Mouse (Mus musculus): ENCODE results near the gene Myh7b. TPM values are rescaled to one million over a fixed set of nuclear protein-coding genes. Genes with fewer than 3 reads are reported as not detected.

Gene Myh7b
- total RNA-seq (2021): 1 to 10 TPM in 1 of 2 experiments, under 1 TPM in 1; 0.88 to 5.0 TPM
- long read RNA-seq, experiment 1, partial matches to known transcripts: 3 of 4 reads
- long read RNA-seq, experiment 1, other reads (novel, unspliced or antisense): 0 of 4 reads
- long read RNA-seq, experiment 2, full-length matches to known transcripts: 2 of 5 reads
- long read RNA-seq, experiment 2, partial matches to known transcripts: 2 of 5 reads
- long read RNA-seq, experiment 2, other reads (novel, unspliced or antisense): 1 of 5 reads

DNA sequence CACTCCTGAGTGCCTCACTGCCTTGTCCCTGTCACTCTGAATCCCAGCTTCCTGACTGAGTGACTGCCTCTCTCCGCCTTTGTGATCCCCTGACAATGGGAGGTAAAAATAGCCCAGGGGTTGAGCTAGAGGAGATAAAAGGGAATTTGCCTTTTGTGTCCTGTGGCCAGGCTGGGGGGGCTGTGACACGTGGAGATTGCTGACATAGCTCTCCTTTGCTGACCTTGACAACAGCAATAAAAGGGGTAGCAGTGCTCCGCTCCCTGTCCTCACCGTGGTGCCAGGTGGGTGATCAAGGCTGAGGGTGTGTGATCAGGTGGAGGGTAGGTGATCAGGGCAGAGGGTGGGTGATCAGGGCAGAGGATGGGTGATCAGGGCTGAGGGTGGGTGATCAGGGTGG is at the start of gene Myh7b:
TSS of gene Myh7b (plus strand) at position 235 of the 400 bp plus-strand sequence.
- no peak for DNase-seq

DNA sequence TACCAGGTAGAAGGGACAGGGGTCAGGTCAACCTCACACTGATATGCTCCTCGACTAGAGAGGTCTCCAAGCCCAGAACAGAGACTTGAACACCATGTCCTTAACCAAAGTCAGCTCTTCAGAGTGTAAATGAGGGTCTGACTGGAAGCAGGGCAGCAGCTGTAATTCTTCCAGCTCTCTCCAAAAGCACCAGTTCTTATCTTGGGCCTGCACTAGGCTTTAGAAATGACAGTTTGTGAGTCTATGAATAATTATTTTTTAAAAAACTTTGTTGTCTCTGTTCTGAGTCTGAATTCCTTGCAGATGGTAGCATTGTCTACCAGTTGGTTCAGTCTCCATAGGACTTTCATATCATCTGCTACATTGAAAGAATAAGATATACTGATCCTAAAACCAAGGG is 48.8 kb upstream of the Myh7b start:
- DNase-seq: no peak

DNA sequence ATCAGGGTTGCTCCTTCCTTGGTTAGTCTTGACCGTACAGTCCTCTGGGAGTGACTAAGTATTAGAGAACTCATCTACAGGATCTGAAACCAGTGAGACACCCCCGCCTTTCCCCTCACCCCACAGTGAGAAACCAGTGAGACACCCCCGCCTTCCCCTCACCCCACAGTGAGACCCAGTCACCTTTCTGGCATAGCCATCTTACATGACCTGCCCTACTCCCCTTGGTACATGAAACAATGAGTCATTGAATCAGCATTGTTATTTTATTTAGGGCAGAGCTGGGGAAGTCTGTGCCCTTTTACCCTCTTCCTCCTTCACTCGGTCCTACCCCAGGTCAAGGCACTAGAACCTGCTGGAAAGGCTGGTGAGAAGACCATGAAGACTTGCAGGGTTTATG is 48.1 kb upstream of the Myh7b start:
- DNase-seq: no peak

DNA sequence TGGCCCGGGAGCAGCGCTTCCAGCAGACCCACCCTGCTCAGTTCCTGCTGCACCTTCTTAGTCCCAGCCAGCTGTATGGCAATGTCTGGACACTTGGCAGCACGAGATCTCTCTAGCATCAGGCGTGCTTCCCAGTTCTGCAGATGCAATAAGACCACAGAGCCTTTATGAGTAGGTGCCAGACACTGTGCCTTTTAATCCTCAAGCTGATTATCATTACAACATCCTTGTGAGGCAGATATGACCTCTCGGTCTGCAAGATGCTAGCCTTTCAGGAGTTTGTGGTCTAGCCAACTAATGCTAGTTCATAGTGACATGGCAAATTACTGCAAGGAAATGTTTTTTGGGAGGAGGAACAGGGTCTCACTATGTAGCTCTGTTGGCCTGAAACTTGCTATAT is 43.3 kb upstream of the Myh7b start:
- no peak for DNase-seq

DNA sequence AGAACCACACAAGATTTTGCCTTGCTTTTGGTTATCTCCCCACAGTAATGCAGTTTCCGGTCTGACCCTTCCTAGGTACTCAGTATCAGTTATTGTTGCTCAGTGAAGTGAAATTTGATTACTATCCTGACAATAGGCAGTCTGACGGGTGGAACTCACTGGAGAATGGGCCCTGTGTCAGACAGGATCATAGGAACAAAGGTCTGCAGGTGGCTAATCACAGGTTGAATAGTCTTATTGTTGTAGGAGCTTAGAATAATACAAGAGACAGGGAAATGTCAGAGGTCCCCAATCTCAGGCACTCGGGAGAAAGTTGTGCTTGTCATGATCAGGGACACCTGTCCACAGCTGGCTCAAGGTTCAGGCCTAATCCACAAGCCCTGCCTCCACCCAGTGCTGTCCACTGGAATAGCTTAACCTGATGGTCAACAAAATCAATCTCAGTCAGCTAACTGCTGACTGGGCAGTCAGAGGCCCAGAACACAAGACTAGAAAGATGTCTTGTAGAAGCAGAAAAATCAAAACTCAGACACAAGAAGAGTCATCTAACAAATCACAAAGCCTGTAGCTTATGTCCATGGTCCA is 41.7 kb upstream of the Myh7b start:
- no peak for DNase-seq

DNA sequence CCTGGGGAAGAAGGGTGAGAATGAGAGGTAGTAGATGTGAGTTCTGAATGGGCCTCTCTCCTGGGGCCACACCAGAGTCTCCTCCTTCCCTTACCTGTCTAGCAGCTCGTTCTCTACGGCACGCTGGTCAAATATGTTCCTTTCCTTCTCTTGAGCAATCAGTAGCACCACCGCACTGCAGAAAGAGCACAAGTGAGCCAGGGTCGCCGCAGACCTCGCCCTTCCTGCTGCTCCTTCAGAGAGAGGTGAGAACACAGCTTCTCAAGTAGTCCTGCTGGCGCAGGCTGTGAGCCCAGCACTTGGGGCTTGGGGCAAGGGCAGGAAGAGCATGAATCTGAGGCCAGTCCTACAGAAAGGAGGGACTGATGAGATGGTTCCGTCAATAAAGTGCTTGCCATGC is 38.0 kb upstream of the Myh7b start:
- DNase-seq: no peak

DNA sequence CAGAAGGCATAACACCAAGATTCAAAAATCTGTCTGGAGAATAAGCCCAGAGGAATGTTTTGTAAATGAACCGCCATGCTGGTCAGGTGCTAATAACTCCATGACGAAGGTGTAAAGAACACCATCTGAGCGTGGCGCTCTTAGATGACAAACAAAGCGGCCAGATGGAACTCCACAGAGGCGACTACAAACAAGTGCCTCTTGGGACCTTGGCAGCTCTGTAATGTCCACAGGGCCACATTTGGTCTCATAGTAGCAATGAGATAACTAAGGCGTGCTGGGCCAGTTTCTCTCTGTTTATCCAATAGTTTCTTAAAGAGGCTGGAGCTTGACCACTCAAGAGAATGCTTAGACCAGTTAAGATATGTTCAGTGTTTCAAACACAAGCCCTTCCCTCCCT is 37.0 kb upstream of the Myh7b start:
- no peak for DNase-seq

DNA sequence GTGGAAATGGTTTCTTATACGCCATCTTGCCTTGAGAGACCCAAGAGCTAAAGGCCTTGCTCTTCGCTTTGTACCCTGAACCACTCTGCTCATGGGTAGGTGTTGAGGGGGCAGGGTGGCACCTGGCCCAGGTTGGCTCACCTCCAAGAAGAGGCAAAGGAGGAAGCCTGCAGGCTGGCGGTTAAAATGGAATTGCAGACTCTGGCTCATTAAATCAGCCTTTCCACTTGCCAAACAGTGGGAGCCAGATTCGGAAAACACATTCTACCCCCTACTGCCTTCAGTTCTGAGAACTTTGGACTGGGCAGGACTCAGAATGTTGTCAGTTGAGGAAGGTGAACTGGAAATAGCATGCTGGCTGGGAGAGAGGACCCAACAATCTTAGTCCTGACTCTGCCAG is 36.3 kb upstream of the Myh7b start:
- DNase-seq: peak; percentile 35

DNA sequence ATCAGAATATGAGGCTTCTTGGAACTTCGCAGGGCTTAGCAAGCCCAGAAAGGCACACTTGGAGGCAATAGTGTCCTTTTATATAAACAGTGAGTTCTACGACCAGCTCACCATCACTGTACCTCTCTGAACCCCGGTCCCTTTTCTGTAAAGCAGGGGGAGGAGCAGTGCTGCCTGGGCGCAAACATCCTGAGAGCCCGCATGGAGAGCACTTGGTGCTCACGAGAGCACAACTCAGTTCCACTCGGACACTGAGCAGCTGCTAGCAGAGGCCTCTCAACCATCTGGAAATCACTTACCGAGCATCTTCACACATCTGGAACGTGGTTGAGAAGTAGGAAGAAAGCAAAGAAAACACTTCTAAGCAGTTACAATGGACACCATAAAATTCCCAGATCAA is 34.4 kb upstream of the Myh7b start:
- no peak for DNase-seq

DNA sequence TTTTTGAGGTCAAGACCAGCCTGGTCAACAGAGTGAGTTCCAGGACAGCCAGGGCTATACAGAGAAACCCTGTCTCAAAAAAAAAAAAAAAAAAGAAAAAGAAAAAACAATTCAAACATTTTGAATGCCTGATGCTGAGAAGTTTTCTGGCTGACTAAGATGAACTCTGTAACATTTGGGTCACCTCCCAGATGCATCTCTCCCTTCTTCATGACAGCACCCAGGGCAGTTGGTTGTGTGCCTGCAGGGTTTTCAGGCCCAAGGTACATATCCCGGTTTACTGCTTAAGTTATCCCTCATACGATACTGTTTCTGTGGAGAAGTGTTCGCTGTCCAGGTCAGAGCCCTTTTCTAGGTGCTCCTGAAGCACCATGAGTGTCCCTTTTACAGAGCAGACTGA is 30.7 kb upstream of the Myh7b start:
- DNase-seq: no peak

DNA sequence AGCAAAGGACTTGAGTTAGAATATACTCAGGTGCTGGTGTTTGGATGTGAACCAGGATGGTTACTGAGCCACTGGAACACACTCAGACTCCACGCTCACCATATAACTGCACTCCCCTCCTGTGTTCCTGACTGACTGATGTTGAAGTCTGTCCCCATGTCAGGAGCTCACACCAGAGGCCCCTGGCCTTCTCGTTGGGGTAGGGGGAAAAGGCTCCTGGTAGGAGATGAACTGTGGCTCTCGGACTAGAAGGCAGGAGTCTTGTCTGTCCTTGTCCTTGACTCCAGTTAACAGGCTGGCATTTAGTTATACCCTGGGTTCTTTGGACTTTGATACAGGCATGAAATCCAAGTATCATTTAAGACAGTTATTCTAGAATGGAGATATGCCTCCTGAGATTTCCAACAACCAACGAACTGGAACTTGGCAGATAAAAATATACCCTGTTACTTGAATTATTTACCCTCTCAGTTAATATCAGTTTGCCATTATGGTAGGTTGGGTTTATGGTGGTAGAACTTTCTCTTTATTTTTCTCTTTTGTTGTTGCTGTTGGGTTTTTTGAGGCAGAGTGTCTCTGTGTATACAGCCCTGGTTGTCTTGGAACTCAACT is 28.5 kb upstream of the Myh7b start:
- DNase-seq: no peak

DNA sequence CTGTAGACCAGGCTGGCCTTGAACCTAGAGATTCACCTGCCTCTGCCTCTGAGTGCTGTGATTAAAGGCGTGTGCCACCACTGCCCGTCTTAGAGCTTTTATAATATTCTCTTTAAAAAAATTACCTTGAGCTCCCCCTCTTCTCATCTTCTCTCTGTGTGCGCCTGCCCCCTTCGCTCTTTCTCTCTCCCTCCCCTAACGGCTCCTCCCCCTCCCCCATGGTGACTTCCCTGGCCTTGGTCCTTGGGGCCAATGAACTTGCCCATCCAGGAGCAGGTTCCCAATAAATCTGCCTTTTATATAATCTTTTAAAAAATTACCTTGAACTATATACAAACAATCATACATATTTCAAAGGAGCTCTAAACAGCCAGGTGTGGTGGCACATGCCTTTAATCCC is 28.0 kb upstream of the Myh7b start:
- no peak for DNase-seq

DNA sequence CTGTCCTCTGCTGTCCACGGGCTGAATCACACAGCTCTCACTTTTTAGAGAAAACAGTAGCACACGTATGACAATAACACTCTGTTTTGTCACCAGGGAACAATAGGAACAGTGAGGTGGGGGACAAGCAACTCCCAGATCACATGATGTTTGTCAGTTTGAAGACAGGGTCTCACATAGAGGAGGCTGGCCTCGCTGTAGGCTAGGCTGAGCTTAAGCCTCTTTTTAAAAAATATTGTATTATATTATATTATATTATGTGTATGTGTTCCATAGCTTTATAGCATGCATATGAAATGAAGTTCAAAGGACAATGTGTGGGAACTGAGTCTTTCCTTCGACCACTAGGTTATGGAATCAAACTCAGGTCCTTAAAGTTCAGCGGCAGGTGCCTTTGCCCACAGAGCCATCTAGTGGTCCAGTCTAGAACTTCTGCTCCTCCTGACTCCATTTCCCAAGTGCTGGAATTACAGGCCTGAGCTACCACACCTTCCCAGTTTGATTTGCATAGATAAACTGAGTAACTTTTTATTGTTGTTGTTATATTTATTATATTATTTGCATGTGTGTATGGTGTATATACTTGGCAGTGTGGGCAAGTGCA is 27.0 kb upstream of the Myh7b start:
- DNase-seq: no peak

DNA sequence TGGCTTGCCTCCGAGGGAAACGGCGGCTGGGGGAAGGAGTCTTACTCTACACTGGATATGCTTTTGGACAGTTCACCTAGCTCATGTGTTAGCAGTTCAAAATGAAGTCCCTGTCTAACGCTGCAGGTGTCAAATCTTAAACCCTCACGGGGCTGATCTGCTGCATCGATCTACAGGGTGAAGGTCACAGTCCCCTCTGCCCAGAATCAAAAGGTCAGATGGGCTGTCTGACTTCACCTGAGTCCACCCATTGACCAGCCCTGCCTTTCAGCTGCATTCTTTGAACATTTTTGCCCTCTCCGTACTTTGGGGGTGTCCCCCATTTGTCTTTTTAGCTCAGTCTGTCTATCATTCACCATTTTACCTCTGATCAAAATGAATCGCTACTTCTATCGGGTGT is 25.9 kb upstream of the Myh7b start:
- no peak for DNase-seq

DNA sequence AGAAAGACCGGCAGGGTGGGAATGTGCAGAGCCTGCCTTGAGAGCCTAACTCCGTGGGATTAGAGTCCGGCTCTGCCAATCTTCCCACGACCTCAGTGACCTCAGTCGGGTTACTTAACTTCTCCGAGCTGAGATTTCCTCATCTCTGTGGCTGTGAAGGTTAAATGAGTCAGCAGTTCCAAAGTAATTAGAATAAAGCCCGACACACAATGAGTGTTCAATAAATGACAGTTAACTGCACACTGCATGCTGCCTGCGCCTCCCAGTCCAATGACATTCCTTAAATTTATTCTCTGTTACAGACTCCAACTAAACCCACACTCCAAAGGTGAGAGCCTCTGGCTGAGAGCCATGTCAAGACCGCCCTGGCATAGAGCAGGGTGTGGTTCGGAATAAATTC is 25.5 kb upstream of the Myh7b start:
- DNase-seq: no peak

DNA sequence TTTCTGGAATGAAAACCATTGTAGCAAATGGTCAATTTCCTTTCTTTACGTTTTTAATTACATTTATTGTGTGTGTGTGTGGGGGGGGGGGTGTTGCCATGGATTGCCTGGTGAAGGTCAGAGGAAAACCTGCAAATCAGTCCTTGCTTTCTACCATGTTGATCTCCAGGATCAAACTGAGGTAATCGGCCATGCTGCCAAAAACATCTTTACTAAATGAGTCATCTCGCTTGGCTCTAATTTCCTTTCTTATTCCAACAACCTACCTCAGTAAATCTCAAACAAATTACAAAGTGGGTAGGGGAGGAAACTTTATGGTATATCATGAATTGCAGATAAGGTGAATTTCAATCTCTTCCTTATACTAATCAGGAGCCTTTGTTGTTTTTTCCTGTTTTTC is 22.9 kb upstream of the Myh7b start:
- DNase-seq: no peak

DNA sequence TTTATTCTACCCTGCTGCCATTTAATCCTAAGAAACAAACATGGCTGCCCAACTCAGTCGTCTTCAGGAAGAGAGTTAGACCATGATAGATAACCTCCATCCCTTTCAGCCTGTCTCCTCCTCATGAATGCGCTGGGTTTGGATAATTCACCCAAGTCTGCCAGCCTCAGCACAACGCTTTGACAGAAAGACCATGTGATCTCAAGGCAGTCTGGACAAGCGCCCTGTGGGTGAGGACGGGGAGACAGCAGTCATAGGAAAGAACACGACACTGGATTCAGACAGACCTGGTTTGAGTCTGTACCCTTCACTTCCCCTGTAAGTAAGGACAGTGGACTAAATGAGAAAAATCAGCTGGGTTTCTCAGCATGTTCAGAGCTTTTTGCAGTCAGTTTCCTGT is 21.5 kb upstream of the Myh7b start:
- DNase-seq: no peak

DNA sequence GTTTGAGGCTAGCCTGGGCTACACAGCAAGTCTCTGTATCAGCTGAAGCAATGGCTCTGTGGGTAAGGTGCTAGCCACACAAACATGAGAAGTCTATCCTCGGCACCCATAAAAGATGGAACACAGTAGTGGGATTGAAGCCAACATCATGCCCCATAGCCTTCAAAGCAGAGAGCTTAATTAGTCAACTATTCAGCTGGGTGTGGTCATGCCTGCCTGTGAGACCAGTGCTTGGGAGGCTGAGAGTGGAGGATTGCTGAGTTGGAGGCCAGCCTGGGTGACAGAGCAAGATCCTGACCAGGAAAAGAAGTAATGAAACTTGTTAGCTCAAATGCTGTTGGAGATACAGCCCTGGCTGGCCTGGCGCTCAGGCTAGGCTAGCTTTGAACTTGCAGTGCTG is 20.1 kb upstream of the Myh7b start:
- DNase-seq: no peak

DNA sequence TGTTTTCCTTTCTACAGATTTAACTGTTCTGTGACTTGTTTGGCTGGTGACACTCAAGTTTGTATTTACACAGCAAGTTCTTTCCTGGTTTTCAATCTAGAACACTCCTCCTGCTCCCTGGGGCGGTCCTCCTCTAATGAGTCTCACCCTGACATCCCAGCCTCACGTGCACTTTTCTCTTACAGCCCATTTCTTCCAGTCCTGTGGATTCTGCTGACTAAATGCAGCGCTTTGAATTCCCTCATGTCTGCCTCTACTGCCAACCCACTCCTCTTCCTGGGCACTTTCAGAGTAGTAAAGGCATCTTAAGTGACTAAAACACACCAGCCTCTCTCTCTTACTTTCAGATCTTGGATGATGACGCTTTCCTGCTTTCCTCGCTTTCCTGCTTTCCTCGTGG is 19.3 kb upstream of the Myh7b start:
- DNase-seq: no peak

DNA sequence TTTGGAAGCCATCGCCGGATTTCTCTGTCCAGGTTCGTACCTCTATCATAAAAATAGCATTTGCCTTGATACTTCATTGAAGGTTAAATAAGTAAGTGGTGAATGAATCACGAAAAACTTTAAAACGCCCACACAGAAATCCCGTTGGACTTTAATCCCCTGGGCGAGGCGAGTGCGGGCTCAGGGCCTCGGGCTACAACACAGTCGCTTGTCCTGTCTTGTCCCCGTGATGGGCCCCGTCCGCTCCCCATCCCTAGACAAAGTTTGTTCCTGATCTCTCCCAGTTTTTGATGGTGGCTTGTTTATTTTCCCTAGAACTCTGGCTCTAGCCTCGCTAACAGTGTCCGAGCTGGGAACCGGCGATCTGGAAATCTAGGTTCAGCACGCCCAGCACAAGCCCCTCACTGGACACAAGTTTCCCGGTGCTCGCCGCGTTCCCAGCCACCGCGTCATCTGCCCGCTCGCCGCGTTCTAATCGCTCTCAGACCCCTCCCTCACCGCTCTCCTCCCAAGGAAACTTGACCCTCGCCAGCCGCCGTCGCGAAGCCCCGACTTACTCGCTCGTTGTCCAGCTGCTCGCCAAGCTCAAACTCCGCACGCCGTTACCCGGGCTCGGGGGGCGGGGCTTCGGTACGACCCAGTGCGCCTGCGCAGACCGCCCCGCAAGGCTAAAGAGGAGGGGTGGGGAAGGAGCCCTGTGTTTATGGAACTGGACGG is 18.7 kb upstream of the Myh7b start, which contains the start of gene Gss:
TSS of gene Gss (minus strand) at position 674 of the 717 bp plus-strand sequence.
- peak; percentile 99 for DNase-seq

DNA sequence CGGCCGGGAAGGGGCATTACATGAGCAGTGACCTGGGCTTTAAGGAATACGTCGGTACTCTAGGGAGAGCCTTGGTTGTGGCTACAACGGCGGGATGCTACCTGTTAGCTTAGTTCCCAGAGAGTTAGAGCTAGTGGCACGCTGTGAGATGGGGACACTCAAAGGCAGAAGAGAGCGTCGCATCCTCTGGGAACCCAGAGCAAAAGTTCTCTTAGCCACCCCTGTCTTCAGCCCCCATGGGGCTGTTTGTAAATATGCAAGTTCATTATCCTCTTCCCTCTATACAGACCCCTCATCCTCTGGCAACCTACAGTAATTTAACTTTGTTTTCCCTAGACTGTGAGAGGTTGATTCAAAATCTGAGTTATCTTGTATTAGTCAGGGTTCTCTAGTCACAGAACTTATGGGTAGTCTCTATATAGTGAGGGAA is 18.1 kb upstream of the Myh7b start:
- DNase-seq: no peak

DNA sequence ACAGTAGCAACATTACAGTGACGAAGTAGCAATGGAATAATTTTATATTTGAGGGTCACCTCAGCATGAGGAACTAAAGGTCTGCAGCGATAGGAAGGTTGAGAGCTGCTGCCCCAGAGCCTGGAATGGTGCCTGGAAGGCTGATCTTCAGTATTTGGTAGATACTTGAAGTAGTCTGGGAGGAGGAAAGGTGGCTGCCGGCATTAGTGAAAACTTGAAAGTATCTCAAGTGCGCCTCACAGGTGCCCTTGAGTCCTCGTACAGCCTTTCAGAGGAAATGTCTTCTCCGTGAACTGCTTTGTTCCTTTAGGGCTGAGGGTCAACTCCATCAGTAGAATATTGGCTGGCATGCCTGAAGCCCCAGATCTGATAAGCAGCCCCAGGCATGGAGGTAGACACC is 15.5 kb upstream of the Myh7b start:
- no peak for DNase-seq

DNA sequence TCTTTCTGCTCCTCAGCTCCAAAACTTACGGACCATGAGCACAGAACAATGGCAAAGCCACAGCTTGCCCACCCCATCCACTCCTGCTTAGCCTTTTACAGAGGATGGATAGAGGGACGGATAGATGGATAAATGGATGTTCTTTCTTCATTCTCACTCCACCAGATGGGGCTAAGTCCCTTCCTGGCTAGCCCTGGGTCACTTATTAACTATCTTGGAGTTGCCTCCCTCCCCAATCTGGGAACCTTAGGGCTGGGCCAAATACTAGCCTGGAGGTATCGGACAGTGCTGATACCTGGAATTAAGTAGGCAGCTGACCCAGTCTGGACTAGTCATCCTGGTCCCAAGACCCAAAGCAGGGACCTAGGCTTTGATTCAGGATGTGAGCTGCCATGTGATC is 7.3 kb upstream of the Myh7b start:
- no peak for DNase-seq

Measured in gastrocnemius, postnatal 25 days (tissue).